In genomic region chr9:41736881-41737280, GRCm38 (mm10) we compare ENCODE assay signal across 11 mouse cellular contexts.
A peak's percentile ranks its signal among the peaks of the same experiment; 100 is the strongest.
DNase-seq lines count a peak whose midpoint lies in the region; ATAC-seq lines count a peak whose summit lies in the region.
"Had no signal": no experiment of that assay in that cellular context is flagged by ENCODE, and none has a peak within 500 bp of the region (broad histone marks: within the 10 kb centered on the region; RNA-seq: fewer than 3 reads in every experiment).

No protein-coding gene starts in this region.

- H3K36me3 ChIP-seq in heart, embryonic 16.5 days (ENCODE audit: control insufficient read depth, insufficient read depth): no peaks in the 10 kb centered on the region
- H3K36me3 ChIP-seq in hindbrain, embryonic 10.5 days: no peaks in the 10 kb centered on the region
- no peaks in the 10 kb centered on the region for H3K36me3 ChIP-seq in midbrain, embryonic 12.5 days

- H3K9me3 ChIP-seq in heart, embryonic 16.5 days (replicated peaks; ENCODE audit: control insufficient read depth, low read length): no peaks in the 10 kb centered on the region
- no peaks in the 10 kb centered on the region for H3K9me3 ChIP-seq in hindbrain, embryonic 10.5 days
- no peaks in the 10 kb centered on the region for H3K9me3 ChIP-seq in midbrain, embryonic 12.5 days

- H3K4me3 ChIP-seq in heart, embryonic 16.5 days (ENCODE audit: low read length): peak overlapping the region; percentile 53; the same call in 1 of the 2 replicates
- H3K4me3 ChIP-seq in hindbrain, embryonic 10.5 days: peak overlapping the region; percentile 50
- peak overlapping the region; percentile 30 for H3K4me3 ChIP-seq in midbrain, embryonic 12.5 days

- H3K4me2 ChIP-seq in heart, embryonic 16.5 days (ENCODE audit: low read depth, low read length): peak overlapping the region; percentile 85
- H3K4me2 ChIP-seq in midbrain, embryonic 12.5 days (replicated peaks): peak overlapping the region; percentile 54

- WGBS in heart, embryonic 16.5 days: 38% methylated on average over 6 of the region's 6 CpGs
- WGBS in hindbrain, embryonic 10.5 days: 13% methylated on average over 6 of the region's 6 CpGs
- WGBS in midbrain, embryonic 12.5 days: 10% methylated on average over 6 of the region's 6 CpGs

- peak overlapping the region; percentile 73; the same call in 1 of the 2 replicates for H3K9ac ChIP-seq in heart, embryonic 16.5 days (ENCODE audit: low read length)
- H3K9ac ChIP-seq in midbrain, embryonic 12.5 days (replicated peaks): peak overlapping the region; percentile 54; the same call in 1 of the 2 replicates
- H3K9ac ChIP-seq: liver, embryonic 14.5 days had no signal

- peaks cover 13% of the 10 kb centered on the region for H3K4me1 ChIP-seq in heart, embryonic 16.5 days (ENCODE audit: control insufficient read depth, insufficient read depth, low read length)
- peaks cover 35% of the 10 kb centered on the region for H3K4me1 ChIP-seq in hindbrain, embryonic 10.5 days (replicated peaks)
- H3K4me1 ChIP-seq in midbrain, embryonic 12.5 days: peaks cover 26% of the 10 kb centered on the region

- DNase-seq in heart, adult 18-20 months: no peak
- peak; percentile 64 for DNase-seq in ZHBTc4 (ENCODE audit: low read depth, low spot score)
- no peak for DNase-seq in hindbrain, embryonic 10.5 days (ENCODE audit: low spot score)
- DNase-seq in urinary bladder, adult 2 months (ENCODE audit: low spot score): no peak
- no peak for DNase-seq in spleen, postnatal 36 days (ENCODE audit: low spot score in 2 of 2)
- DNase-seq in lung, adult 18-20 months: no peak
- DNase-seq: gastrocnemius, postnatal 25 days had no signal

- no peaks in the 10 kb centered on the region for H3K27me3 ChIP-seq in heart, embryonic 16.5 days (ENCODE audit: control insufficient read depth, insufficient read depth, low read length)
- H3K27me3 ChIP-seq in hindbrain, embryonic 10.5 days (ENCODE audit: insufficient read depth, poor library complexity, severe bottlenecking): peaks cover 3% of the 10 kb centered on the region; the same call in 1 of the 2 replicates
- no peaks in the 10 kb centered on the region for H3K27me3 ChIP-seq in midbrain, embryonic 12.5 days
- H3K27me3 ChIP-seq: CH12.LX had no signal

- H3K27ac ChIP-seq in heart, embryonic 16.5 days (ENCODE audit: low read length): peak overlapping the region; percentile 88
- peak overlapping the region; percentile 93 for H3K27ac ChIP-seq in hindbrain, embryonic 10.5 days
- H3K27ac ChIP-seq in midbrain, embryonic 12.5 days (replicated peaks): peak overlapping the region; percentile 98
- H3K27ac ChIP-seq: liver, embryonic 14.5 days had no signal

- ATAC-seq in heart, embryonic 16.5 days (replicated peaks; ENCODE audit: extremely low read depth, insufficient read depth, low FRiP score): no peak
- peak; percentile 53 for ATAC-seq in midbrain, embryonic 12.5 days (ENCODE audit: low FRiP score, low read depth)
